Mouse (Mus musculus): ENCODE data around the gene Dmgdh. TPM values are rescaled to one million over a fixed set of nuclear protein-coding genes. Genes with fewer than 3 reads are reported as not detected.

Dmgdh gene
- total RNA-seq, 2 experiments from 2014 or later, result not detected

DNA sequence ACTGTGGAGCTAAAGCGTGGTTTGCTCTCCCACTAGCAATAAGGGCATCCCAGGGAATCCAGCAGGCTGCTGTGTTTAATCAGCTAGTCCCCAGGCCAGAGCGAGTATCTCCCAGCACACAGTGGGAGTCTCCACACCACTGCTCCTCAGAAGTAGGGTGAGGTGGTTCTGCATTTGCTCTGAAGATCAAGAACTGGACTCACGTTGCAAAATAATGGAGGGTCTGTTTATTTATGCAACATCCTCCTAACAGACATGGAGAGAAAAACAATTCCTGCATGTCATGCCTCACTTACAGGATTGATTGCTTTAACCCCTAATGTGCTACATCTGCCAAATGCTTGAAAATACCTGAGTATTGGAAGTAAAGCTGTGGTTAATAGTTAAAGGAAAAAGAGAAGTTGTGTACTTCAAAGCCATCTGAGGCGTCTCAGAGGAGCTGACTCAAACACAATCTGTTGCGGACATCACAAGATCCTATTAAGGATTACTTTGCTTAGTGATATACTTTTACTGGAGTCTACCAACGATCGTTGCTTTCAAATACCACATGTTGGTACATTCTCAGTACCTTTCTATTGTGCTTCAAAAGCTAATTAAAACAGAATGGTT is 99.6 kb downstream of the Dmgdh start:
- DNase-seq, result no peak

- DNase-seq, result no peak
Observed at GRCm38 (mm10) chr13:93782823-93783222, 108.6 kb downstream of the Dmgdh start.

- DNase-seq, result no peak
Observed at GRCm38 (mm10) chr13:93785329-93785728, 111.1 kb downstream of the Dmgdh start.

DNA sequence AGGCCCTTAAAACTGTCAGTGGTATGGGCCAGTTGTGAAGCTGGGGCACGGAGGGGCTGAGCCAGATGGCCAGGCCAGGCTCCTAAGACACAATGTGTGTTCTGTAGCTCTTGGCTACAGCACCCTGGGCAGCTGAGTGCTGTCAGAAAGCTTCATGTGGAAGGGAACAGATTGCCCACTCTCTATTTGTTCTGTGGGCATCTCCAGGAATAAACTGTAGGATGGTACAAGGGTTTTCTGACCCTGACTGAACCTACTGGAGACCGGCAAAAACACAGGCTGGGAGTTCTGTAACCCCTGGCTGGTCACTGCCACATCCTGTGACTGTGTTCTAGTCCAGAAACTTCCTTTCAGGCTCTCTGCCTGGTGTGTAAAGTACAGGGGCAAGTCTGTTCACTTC is 111.8 kb downstream of the Dmgdh start:
- DNase-seq, result no peak

DNA sequence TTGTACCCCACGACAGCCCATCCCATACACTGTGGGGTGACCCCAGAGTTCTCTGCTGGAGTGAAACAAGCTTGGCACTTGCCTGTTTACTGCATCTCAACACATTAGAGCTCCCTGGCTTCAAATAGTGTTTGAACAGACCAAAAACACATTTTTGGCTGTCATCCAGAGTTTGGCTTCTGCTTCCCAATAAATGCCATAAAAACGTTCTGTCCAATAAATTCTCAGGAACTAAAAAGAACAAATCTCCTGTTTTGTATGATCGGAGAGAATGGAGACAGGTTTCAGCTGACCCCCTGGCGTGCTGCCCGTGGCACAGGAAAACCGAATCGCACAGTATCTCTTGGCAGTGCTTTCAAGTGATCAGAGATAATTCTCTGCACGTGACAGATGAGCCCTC is 113.4 kb downstream of the Dmgdh start:
- DNase-seq, result peak; percentile 21

- peak; percentile 43 for DNase-seq
Observed at GRCm38 (mm10) chr13:93792945-93793642, 118.9 kb downstream of the Dmgdh start.

- no peak for DNase-seq
Observed at GRCm38 (mm10) chr13:93793643-93794182, 119.5 kb downstream of the Dmgdh start.

GRCm38 (mm10) chr13:93797011-93797600 is 122.9 kb downstream of the Dmgdh start:
- DNase-seq, result no peak

Small RNA genes within 50 kb of the gene (microRNA-seq; reads per million reads assigned to microRNA genes)
- gene Mir5624, result 0 reads per million in 2 experiments

Other genes with a start within 250 kb of the Dmgdh start
- gene Jmy, start 174.6 kb upstream of the Dmgdh start, total RNA-seq (2021), result 10 to 100 TPM; 35.1 to 37.5 TPM
- under 1 TPM in 1 of 2 experiments, not detected in 1; 0.31 TPM for gene Bhmt, start 36.5 kb upstream of the Dmgdh start, total RNA-seq (2021)
- not detected for gene Bhmt2, start 131 bp upstream of the Dmgdh start, total RNA-seq (2021)
- 10 to 100 TPM; 10.1 to 11.7 TPM for gene Arsb, start 97.2 kb downstream of the Dmgdh start, total RNA-seq (2021)